Mouse (Mus musculus): ENCODE measurements around the gene Rcc1l. TPM values are rescaled to one million over a fixed set of nuclear protein-coding genes. Genes with fewer than 3 reads are reported as not detected.

Rcc1l gene
- total RNA-seq, 2 experiments from 2014 or later: 25.3 to 25.8 TPM

GRCm38 (mm10) chr5:134178536-134178935 is 2.0 kb upstream of the Rcc1l start:
- no peak for DNase-seq
- intact Hi-C loops (cut with DNase I): loop anchor here (2.0 to 5.0 kb wide), 2 partner anchors 162 to 309 kb away; no protein-coding TSS in a partner anchor

- intact Hi-C loops (cut with DNase I): loop anchor here (5.0 kb wide), 1 partner anchor 312 kb away; no protein-coding TSS in a partner anchor
- DNase-seq: no peak
These were observed 878 bp downstream of the Rcc1l start for GRCm38 (mm10) chr5:134175696-134176095.

DNA sequence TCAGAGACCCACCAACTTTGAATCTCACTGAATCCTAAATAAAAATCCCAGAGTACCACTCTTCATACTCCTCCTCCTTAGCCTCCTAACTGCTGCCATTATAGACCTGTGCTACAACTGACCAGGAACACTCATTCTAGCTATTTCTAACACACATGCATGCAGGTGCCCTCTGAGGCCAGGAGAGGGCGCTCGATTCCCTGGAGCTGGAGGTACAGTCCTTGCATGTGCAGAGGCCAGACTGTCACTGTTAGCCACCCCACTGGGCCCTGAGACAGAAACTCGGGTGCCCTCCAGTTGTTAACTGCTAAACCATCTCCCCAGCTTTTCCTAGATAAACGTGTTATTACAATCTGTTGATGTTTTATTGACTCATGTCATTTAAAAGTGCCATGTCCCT is 3.4 kb downstream of the Rcc1l start:
- intact Hi-C loops (cut with DNase I): no loop called here
- DNase-seq: peak in 1 of 2 experiments; percentile 47

DNA sequence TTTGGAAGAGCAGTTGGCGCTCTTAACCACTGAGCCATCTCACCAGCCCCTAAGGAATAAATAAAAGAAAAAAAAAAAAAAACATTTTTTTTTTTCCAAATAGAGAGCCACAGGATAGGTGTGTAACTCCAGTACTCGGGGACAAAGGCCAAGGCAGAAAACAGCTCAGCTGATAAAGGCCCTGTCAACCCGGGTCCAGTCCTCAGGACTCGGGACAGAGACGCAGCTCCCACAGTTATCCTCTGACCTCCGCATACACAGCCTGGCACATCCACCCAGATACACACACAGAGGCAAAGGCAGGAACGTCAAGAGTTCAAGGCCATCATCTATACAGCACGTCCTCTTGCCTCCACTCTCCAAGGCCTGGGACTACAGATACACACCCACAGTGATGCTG is 6.4 kb downstream of the Rcc1l start:
- no peak for DNase-seq
- intact Hi-C loops (cut with DNase I): no loop called here

GRCm38 (mm10) chr5:134169231-134169630 is 7.3 kb downstream of the Rcc1l start:
- no peak for DNase-seq
- intact Hi-C loops (cut with DNase I): no loop called here

GRCm38 (mm10) chr5:134168033-134168432 is 8.5 kb downstream of the Rcc1l start:
- intact Hi-C loops (cut with DNase I): no loop called here
- no peak for DNase-seq

DNA sequence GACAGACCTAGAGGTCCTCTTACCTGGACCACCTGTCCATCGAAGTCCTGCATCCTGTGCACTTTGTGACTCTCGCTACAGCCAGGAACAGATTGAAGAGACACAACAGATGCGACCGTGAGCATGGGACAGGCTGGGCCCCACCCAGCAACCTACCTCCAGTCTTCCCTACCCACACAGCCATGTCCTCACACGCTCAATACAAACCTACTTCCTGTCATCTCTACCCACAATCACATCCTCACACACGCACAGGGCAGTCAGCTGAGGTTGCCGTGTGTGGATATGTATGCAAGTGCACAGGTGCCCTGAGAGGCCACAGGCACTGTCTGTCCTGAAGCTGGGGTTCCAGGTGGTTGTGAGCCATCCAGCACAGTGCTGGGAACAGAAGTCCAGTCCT is 9.9 kb downstream of the Rcc1l start:
- no peak for DNase-seq
- intact Hi-C loops (cut with DNase I): no loop called here

- DNase-seq: no peak
- intact Hi-C loops (cut with DNase I): no loop called here
These were observed 11.9 kb downstream of the Rcc1l start for GRCm38 (mm10) chr5:134164688-134165087.

- no peak for DNase-seq
- intact Hi-C loops (cut with DNase I): no loop called here
These were observed 20.6 kb downstream of the Rcc1l start for GRCm38 (mm10) chr5:134155916-134156466.

DNA sequence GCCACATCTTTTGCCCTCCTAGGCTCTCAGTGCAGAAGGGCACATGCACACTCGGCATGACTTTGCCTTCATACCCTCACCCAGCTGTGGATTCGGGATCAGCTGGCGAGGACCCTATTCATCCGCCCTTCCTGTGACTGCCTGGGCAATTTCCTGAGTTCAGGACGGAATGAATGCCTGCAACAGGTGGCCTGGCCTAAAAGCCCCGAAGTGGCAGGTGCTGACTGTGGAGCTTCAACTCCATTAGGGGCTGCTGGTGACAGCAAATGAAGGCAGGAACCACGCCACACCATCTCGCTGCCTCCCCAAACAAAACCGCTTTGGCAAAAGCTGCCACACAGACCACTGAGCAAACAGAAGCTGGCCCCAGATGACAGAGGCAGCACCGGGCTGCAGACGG is 24.7 kb downstream of the Rcc1l start:
- DNase-seq: no peak
- intact Hi-C loops (cut with DNase I): no loop called here

DNA sequence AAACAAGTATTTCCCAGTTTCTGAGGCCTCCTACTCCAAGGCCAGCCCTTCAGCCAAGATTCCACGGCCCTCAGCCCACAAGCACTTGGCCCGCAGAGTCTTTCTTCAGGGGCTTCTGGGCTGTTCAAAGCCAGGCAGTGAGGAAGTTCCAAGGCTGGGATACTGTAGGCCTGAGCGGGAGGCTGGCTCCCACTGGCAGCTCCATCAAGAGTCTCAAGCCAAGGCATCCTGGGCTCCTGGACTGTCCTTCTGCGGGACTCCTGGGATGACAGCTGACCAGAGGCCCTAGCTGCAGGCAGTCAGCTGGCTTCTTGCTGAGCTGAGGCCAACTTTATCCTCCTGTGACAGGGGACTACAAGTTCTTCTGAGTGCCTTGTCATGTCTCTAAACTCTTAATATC is 28.4 kb downstream of the Rcc1l start:
- intact Hi-C loops (cut with DNase I): no loop called here
- DNase-seq: peak; percentile 23 to 30

GRCm38 (mm10) chr5:134147194-134147753 is 29.3 kb downstream of the Rcc1l start:
- intact Hi-C loops (cut with DNase I): no loop called here
- DNase-seq: no peak

GRCm38 (mm10) chr5:134144986-134145385 is 31.6 kb downstream of the Rcc1l start:
- intact Hi-C loops (cut with DNase I): no loop called here
- no peak for DNase-seq

DNA sequence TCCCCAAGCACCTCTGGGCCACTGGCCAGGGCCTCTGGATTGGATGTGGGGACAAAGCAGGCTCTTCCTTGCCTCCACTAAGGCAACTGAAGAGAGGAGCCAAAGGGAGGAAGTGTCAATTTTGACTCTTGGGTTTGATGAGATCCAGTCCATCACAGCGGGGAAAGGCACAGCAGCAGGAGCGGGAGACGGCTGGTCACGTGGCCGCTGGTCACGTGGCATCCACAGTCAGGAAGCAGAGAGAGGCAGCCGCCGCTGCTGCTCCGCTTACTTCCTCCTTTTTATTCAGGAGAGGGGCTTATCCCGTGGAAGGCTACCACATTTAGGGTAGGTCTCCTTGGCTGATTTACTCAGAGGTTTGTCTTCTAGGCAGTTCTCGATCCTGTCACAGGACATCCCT is 34.2 kb downstream of the Rcc1l start:
- peak in 1 of 2 experiments; percentile 33 for DNase-seq
- intact Hi-C loops (cut with DNase I): no loop called here

GRCm38 (mm10) chr5:134141236-134141635 is 35.3 kb downstream of the Rcc1l start:
- intact Hi-C loops (cut with DNase I): no loop called here
- no peak for DNase-seq

- no peak for DNase-seq
- intact Hi-C loops (cut with DNase I): no loop called here
These were observed 37.1 kb downstream of the Rcc1l start for GRCm38 (mm10) chr5:134139429-134139828.

- DNase-seq: no peak
- intact Hi-C loops (cut with DNase I): no loop called here
These were observed 38.6 kb downstream of the Rcc1l start for GRCm38 (mm10) chr5:134137933-134138332.

DNA sequence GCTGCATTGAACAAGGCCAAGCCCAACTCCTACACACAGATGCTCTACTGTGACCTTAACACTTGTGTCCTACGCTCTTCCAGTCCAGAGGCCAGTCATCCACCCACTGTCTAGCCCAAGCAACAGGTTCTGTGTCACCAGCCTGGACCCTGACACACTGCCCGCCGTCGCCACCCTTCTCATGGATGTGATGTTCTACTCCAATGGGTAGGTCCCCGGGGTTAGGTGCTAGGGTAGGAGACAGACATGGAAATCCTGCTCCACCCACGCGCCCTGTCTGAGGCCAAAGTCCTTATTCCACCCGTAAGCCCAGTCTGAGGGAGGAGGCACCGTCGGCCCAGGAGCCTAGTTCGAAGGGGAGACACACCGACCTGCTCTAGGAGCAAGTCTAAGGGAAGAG is 40.6 kb downstream of the Rcc1l start:
- intact Hi-C loops (cut with DNase I): no loop called here
- no peak for DNase-seq

- intact Hi-C loops (cut with DNase I): no loop called here
- no peak for DNase-seq
These were observed 45.0 kb downstream of the Rcc1l start for GRCm38 (mm10) chr5:134131586-134131985.

GRCm38 (mm10) chr5:134126232-134126631 is 50.3 kb downstream of the Rcc1l start:
- no peak for DNase-seq
- intact Hi-C loops (cut with DNase I): no loop called here

DNA sequence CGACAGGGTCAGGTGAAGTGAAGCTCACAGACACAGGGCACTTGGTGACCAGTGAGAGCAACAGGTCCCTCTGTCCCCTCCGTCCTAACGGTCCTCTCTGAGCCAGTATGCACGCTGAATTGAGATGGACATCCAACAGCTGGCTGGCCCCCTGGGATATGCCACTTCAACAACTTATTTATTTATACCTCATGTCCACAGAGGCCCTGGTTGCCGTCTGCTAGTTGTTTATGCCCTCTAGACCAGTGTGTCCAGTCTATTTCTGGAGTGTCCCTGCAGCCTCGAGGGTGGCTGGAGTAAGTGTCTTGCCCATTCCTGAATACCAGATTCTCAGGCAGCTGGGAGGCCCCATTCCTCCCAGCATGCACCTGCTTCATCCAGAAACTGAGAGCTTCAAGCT is 52.7 kb downstream of the Rcc1l start:
- intact Hi-C loops (cut with DNase I): no loop called here
- peak in 1 of 2 experiments; percentile 29 for DNase-seq

DNA sequence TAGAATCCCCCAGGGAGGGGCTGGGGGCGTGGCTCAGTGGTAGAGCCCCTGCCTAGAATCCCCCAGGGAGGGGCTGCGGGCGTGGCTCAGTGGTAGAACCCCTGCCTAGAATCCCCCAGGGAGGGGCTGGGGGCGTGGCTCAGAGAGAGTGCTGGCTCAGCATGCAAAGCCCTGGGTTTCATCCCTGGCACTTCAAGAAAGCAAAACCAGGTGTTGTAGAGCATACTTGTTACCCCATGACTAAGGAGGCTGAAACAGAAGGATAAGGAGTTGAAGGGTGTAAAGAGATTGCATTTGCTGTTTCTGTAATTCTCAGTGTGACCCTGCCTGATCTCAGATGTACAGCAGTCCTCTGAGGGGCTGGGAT is 54.7 kb downstream of the Rcc1l start:
- DNase-seq: no peak
- intact Hi-C loops (cut with DNase I): no loop called here

All from heart, postnatal 14 days (tissue).